Mouse (Mus musculus) heart, postnatal 0 days (tissue): ENCODE measurements around the gene Ercc5.

Source experiments
- CTCF ChIP-seq: IDR thresholded peaks from 2 replicates; pipeline ENCODE4 v1.5.1; 2016; ENCODE audit warnings: antibody characterized with exemption, control low read depth, low read depth
- EP300 ChIP-seq: IDR thresholded peaks from 2 replicates; pipeline ENCODE4 v1.6.1; 2016; ENCODE audit warnings: antibody characterized with exemption, low read depth

DNA sequence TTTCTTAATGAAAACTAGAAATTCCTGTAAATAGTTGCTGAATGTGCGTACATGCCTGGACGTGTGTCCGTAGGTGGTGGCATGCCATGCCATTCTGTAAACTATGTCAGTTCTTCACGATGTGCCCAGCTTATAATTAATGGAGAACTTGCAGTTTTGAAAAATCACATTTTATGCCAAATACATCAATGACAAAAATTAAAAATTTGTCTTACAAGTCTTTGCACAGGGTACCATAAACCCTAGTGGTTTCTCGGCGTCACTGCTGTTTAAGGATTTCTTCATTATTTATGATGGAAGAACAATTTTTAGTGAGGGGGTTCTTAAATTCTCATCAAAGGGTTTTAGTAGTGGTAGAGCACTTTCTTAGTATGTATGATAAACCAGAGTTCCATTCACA lies 1.2 kb downstream of the Ercc5 start:
- TF ChIP-seq CTCF, result 0 out of 2 replicates have a peak, but pooled peaks have one; percentile 1
- TF ChIP-seq EP300, result no peak
